Mouse (Mus musculus) gastrocnemius, adult 8-10 months (tissue): ENCODE measurements around the gene Irak3. TPM values are rescaled to one million over a fixed set of nuclear protein-coding genes. Genes with fewer than 3 reads are reported as not detected.
"Not testable (repeated sequence)": the region's sequence is repeated elsewhere in the genome, so short reads cannot be mapped to it uniquely, and the experiment has no call there.

Experiments used
- DNase-seq, 2 experiments: peaks; one replicate each; pipeline ENCODE4 v3.0.0; 2022; ENCODE audit warnings: low spot score in 2 of 2
- total RNA-seq, 4 experiments: library from RNA; stranded (reverse); gene quantifications; 2 replicates each; pipeline ENCODE4 v1.2.4; 2022

The Irak3 gene
- total RNA-seq, 4 experiments from 2014 or later = 1.1 to 2.8 (median 1.7) TPM

GRCm38 (mm10) chr10:120163490-120163889 is 38.4 kb downstream of the Irak3 start:
- no peak for DNase-seq

- no peak for DNase-seq
These were observed 39.1 kb downstream of the Irak3 start for GRCm38 (mm10) chr10:120162840-120163239.

DNA sequence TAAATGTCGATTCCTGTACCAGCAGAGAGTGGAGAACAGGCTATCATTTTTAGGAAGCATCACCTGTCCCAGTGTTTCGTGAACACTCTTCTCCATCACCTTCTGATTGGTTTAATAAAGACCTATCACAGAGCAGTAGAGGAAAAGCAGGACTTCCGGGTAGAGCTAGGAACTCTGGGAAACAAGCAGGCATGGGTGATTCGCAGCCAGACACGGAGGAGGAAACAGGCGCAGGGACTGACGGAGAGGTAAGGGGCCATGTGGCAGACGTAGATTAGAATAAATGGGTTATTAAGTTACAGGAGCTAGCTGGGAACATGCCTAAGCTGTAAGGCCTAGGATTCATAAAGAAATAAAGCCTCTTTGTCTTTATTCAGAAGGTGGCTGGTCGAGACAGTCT is 41.4 kb downstream of the Irak3 start:
- no peak for DNase-seq

DNA sequence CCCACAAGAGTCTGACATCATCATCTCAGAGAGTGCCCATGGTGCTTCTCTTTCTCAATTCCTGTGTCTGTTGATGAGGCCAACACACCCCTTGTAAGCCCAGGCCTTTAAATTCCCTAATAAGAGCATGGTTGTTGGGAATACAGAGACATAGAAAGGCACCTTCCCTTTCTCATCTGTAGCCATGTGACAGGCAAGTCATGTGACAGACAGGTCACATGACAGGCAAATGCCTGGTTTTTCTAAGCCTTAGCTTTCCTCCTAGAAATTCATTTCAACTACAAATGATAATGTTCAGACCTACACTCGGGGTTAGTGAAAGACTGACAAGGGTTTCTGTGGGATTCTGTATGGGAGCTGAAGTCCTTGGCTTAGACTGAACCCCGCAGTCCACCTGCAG is 48.0 kb downstream of the Irak3 start:
- DNase-seq = no peak

DNA sequence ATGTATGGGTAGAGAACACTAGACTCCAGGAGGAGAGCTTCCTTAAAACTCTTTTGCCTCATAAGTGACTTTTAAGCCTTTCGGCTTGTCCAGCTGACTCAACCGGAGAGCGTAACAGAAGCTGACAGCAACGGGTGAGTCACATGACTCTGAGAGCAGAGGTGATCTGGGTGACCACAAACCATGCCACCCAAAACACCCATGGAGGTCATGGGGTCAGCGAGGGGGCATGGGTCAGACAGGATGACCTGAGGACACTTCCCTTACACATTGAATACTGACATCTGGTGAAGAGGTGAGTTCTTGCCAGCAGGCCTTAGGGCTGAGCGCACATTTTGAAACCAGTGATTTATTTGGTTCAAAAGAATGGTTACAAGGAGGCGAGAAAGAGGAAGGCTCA is 50.3 kb downstream of the Irak3 start:
- DNase-seq = no peak

- DNase-seq = no peak
These were observed 60.9 kb downstream of the Irak3 start for GRCm38 (mm10) chr10:120140916-120141516.

DNA sequence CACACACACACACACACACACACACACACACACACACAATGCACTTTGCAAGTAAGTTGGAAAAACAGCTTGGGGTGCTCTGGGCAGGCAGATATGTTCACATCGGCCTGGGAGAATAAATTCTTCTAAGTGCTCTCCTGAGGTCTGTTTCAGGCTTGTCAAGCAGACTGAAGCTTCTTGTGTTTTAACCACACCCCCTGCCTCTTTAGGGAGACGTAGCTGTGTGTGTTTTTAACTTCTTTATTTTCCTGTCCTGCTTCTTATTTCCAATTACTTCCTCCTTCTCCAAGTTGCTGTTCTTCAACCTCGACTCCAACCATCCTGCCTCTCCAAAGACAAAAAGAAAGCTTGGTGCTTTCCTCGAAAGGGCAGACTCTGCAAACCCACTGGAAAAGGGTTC is 61.7 kb downstream of the Irak3 start:
- no peak for DNase-seq

- DNase-seq = no peak
These were observed 65.8 kb downstream of the Irak3 start for GRCm38 (mm10) chr10:120136020-120136562.

DNA sequence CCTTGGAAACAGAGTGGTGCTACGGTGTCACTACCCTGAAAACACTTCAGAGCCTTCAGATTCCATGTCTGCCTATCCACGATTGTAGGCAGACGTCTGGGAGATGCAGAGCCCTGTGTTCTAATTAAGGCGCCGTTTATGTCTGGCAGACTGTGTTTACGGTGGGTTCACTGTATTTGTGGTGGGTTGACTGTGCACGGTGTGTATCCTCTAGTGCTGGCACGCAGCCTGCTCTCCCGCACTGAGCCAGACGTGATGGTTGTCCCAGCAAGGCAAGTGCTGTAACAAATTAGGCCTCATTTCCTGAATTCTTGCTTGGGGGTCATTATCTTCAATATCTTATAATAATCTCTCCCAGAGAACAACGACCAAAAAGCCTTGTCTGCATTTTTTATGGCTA is 68.2 kb downstream of the Irak3 start:
- DNase-seq = no peak

GRCm38 (mm10) chr10:120130621-120131020 is 71.3 kb downstream of the Irak3 start:
- DNase-seq = no peak

DNA sequence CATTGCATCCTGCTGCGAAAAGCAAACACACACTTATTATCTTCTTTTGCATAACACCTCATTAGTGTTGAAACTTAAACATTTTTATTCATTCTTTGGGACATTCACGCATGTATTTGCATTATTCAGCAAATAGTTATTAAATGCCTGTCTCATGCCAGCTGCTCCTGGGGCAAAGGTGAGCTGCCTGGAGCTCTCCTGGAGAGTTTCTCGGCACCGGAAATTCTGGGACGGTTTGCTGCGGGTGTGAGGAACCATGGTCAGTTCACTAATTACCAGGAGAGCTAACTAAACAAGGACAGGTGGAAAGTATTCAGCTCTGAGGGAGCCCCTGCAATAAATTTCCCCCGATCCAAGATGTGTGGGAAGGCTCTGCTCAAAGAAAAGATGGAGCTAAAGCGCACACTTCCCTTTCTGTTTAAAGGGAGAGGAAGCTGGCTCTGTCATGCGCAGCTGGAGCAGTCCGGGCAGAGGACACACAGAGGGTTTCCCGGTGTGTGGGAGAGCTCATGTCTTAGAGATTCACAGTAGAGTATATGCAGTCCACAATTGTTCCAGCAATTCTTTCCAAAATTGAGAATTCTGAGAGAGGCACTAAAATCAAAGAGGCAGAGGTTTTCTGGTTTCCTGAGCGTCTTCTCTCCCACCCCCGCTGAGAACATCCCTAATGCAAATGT is 73.2 kb downstream of the Irak3 start:
- no peak for DNase-seq

DNA sequence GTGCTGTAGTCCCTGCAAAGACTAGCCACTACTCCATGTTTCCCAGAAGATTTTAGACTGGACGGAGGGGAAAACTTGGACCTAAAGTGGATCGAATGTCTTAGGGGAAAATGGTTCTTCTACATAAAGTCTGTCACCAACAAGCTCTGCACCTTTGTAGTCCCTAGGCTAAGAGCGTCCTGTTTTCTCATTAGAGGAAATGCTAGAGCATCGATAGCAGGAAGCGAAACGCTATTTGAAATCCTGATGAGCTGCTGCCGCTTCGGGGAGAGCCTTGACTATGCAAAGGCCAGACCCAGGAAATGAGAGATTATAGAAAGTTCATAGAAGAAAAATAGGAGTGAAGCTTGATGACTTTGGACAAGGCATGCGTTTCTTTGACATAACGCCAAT is 76.5 kb downstream of the Irak3 start:
- DNase-seq = no peak

DNA sequence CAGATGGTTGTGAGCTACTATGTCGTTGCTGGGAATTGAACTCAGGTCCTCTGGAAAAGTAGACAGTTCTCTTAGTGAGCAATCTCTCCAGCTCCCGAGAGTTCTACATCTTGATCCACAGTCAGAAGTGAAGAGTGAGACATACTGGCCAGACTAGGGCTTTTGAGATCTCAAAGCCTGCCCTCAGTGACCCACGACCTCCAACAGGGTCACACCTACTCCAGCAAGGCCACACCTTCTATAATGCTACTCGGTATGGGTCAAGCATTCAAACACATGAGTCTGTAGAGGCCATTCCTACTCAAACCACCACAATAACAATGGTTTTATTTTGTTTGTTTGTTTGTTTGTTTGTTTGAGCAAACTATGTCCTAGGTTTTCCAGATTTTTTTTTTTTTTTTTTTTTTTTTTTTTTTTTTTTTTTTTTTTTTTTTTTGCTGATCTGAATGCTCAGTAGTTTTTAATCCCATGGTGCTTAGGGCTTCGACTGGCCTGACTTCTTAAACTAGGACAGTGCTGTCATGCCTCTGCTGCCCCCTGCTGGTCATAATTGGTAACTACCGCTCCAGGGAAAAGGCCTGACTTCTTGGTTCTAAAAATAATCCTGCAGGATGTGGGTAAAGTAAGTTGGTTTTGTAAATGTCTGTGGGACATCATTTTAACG is 77.0 kb downstream of the Irak3 start:
- peak; percentile 76 to 78 for DNase-seq

DNA sequence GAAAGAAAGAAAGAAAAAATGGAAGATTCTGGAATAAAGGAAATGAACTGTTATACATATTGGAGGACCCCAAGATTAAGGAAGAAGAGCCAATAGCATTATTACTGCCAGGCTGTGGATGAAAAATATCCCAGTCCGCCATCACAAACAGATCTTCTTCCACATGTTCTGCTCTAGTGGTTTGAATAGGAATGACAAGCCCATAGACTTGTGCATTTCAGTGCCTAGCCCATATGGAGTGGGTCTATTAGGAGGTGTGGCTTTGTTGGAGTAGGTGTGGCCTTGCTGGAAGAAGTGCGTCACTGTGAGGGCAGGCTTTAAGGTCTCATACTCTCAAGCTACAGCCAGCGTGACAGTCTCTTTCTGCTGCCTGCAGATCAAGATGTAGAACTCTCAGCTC is 78.2 kb downstream of the Irak3 start:
- no peak for DNase-seq

- DNase-seq = no peak
These were observed 86.7 kb downstream of the Irak3 start for GRCm38 (mm10) chr10:120115249-120115648.

DNA sequence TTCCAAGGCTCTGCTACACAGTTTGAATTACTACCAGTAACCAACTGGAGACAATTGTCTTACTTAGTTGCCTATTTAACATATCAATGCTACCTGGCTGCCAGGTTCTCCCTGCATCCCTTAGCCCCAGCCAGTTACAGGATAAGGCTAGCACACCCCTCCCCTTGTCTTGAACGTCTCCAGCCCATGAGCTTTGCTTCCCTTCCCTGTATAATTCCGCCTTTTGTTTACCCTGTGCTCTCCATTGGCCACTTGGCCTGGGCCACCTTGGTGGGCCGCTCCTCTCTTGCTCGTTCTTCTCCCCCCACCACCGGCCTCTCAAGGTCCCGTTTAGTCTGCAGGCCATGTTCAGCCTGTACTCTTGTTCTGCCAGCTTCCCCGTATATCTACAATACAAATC is 87.4 kb downstream of the Irak3 start:
- no peak for DNase-seq

GRCm38 (mm10) chr10:120113980-120114379 is 88.0 kb downstream of the Irak3 start:
- no peak for DNase-seq

DNA sequence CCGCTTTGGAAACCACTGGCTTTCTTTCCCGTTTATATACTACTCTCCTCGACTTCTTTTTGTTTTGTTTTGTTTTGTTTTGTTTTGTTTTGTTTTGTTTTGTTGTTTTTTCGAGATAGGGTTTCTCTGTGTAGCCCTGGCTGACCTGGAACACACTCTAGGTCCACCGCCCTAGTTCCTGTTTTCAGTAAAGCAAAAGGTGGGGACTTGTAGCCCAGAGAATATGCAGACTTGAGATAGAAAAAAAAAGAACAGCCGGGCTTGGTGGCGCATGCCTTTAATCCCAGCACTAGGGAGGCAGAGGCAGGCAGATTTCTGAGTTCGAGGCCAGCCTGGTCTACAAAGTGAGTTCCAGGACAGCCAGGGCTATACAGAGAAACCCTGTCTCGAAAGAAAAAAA is 88.4 kb downstream of the Irak3 start:
- not testable (repeated sequence) for DNase-seq

DNA sequence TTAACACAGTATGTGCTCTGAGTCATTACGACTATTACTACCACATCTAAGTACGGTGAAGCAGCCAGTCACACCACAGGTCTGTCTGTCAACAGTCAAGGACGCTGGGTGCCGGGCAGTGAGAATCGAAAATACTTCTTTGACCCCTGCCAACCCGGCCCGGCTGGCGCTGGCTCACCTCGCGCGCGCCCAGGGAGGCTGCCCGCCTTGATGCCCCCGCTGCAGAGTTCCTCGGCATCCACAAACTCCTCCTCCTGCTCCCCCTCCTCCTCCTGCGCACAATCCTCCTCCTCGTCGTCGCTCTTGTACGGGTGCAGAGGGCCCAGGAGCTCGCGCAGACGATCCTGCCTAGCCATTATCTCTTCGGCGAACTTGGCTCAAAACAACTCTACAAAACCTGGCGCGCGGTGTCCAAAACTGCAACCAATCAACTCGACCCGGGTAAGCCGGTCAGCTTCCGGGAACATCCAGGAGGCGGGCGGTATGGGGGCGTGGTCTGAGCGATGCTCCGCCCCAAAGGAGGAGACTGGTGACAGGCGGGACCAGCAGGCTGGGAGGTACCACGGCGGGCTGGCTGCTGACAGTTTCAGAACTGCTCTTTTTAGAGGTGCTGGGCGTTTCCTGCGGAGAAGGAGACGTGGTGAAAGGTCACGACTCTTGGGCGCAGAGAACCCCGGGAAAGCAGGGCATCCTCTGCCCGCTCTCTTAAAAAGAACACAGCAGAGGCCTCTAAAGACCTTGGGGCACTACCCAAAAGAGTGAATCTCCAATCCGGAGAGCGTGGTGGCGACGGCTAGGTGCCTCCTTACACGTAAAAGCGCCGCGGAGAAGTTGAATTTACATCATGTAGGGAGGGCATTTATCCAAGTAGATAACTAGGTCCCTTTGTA is 89.2 kb downstream of the Irak3 start, which contains the start of gene Helb:
Gene Helb (minus strand): TSS at position 481 of the 890 bp plus-strand sequence.
- peak; percentile 96 to 97 for DNase-seq

GRCm38 (mm10) chr10:120111691-120112319 is 90.1 kb downstream of the Irak3 start:
- DNase-seq = no peak

- no peak for DNase-seq
These were observed 101.1 kb downstream of the Irak3 start for GRCm38 (mm10) chr10:120100806-120101205.
